Mouse (Mus musculus) lung, embryonic 14.5 days (tissue): ENCODE results near the gene Polr3f. TPM values are rescaled to one million over a fixed set of nuclear protein-coding genes. Genes with fewer than 3 reads are reported as not detected.
A peak's percentile ranks its signal among the peaks of the same experiment; 100 is the strongest.

Experiments used
- ATAC-seq: fragments of 200-750 bp; cut with Nextera tagmentation; 2 replicates; pipeline ENCODE4 v1.8.0; 2017; ENCODE audit warnings: mild to moderate bottlenecking, moderate TSS enrichment, moderate library complexity; ENCODE audit not compliant: insufficient read depth
- DNase-seq: peaks from one replicate; pipeline ENCODE4 v3.0.0-alpha.2; 2015
- H3K27ac ChIP-seq: fragments of 300-500 bp; sonication (generic); 2 replicates; pipeline ENCODE4 v1.5.1; 2014; ENCODE audit warnings: low read depth, mild to moderate bottlenecking, moderate library complexity
- H3K27me3 ChIP-seq: fragments of 300-500 bp; sonication (generic); 2 replicates; pipeline ENCODE4 v1.6.1; 2014; ENCODE audit warnings: low read length, control low read depth; ENCODE audit not compliant: insufficient read depth
- H3K36me3 ChIP-seq: fragments of 300-500 bp; sonication (generic); 2 replicates; pipeline ENCODE4 v1.6.1; 2014; ENCODE audit warnings: control low read depth; ENCODE audit not compliant: insufficient read depth
- H3K4me1 ChIP-seq: fragments of 300-500 bp; sonication (generic); 2 replicates; pipeline ENCODE4 v1.6.1; 2014; ENCODE audit warnings: antibody characterized with exemption, control low read depth; ENCODE audit not compliant: insufficient read depth
- H3K4me2 ChIP-seq: fragments of 300-500 bp; sonication (generic); 2 replicates; pipeline ENCODE4 v1.6.1; 2014; ENCODE audit warnings: mild to moderate bottlenecking
- H3K4me3 ChIP-seq: fragments of 300-500 bp; sonication (generic); 2 replicates; pipeline ENCODE4 v1.5.1; 2014; ENCODE audit warnings: low read depth, low read length
- H3K9ac ChIP-seq: fragments of 300-500 bp; sonication (generic); 2 replicates; pipeline ENCODE4 v1.6.1; 2014
- H3K9me3 ChIP-seq: fragments of 300-500 bp; sonication (generic); 2 replicates; pipeline ENCODE4 v1.6.1; 2016; ENCODE audit warnings: low read depth, low read length, control low read depth
- CTCF ChIP-seq: IDR thresholded peaks from 2 replicates; pipeline ENCODE4 v1.5.1; 2016; ENCODE audit warnings: antibody characterized with exemption, low read depth
- WGBS: fragments of 180-500 bp; shearing (Covaris S2); extraction: QIAGEN DNeasy Blood & Tissue Kit; methylation state at CpG from one replicate; pipeline ENCODE4 v1.1.7; 2014; 5-methylcytosine and 5-hydroxymethylcytosine counted together
- polyA plus RNA-seq: library from polyadenylated mRNA; unstranded; fragments of >200 nt; fragmentation: Nextera tagmentation; extraction: Ambion mirVana; gene quantifications from 2 replicates; pipeline ENCODE4 v1.2.1, GENCODE M21; 2014

Gene Polr3f
- polyA plus RNA-seq, 1 experiment from 2014 or later: 29.7 TPM

DNA sequence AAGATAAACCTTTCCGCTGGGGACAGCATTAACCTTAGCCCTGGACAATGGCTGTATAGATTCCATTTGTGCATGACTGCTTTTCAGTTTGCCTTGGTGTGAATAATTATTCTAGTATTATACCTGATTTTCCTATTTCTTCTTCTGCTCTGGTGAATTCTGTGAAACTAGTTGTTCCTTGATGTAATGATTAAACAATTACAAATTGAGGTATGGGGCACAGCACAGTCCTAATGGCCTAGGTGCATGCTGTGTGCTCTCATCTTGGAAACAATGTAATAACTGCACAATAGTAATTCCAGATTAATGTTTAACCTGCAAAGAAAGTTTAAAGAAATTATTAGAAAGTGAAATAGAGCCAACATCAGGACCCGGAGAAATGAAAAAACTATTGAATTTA lies 17.5 kb downstream of the Polr3f start:
- ATAC-seq (no peak), DNase-seq (no peak)
- WGBS: 85% methylated on average over 2 of the region's 2 CpGs
- Histone ChIP-seq H3K36me3 (peaks cover 62% of the 10 kb centered on the region), H3K9me3 (no peaks in the 10 kb centered on the region), H3K27ac (no peak overlapping the region), H3K4me1 (0 out of 2 replicates have a peak, but pooled peaks cover 3% of the 10 kb centered on the region), H3K4me2 (no peak overlapping the region), H3K9ac (no peak overlapping the region), H3K27me3 (no peaks in the 10 kb centered on the region), H3K4me3 (no peak overlapping the region)
- no peak for TF ChIP-seq CTCF

DNA sequence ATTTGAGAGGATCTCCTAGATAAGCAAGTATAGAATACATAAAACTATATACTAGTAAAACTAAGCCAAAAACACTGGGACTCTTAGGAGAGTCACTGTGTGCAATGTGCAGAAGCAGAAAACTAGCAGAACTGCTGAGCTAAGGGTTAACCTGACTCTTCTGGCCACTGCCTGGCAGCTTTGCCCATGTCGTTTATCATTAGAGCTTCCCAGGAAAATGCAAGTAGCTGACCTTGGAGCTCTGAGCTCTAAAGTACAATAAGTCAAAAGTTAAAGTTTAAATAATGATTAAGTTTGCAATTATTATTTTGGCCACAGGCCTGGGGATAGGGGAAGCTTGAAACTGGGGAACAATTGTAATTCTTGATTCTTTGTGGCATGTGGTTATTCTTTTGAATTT lies 18.0 kb downstream of the Polr3f start:
- Histone ChIP-seq H3K4me1 (0 out of 2 replicates have a peak, but pooled peaks cover 4% of the 10 kb centered on the region), H3K4me3 (no peak overlapping the region), H3K36me3 (peaks cover 58% of the 10 kb centered on the region), H3K9me3 (no peaks in the 10 kb centered on the region), H3K9ac (no peak overlapping the region), H3K27ac (no peak overlapping the region), H3K27me3 (no peaks in the 10 kb centered on the region), H3K4me2 (no peak overlapping the region)
- no peak for TF ChIP-seq CTCF
- ATAC-seq (no peak), DNase-seq (no peak)
- WGBS: 34% methylated on average over 1 of the region's 1 CpGs

DNA sequence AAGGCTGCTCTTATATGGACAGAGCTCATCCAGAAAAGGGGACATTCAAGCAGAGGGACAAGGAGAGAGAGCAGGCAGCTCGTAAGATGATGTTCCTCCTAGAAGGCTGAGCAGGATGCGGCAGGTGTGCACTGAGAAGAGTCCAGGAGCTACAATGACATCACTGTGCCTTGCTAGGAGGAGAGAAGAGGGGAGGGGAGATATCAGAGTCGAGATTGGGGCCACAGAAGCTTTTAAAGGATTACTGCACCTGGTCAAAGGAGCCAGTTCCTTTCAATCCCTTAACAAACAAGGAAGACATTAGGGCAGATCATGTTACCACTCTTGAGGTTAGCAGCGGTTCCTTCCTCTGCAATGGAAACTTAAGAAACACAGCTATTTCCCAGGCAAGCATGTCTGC lies 20.0 kb downstream of the Polr3f start:
- 65% methylated on average over 4 of the region's 4 CpGs for whole genome bisulfite sequencing
- Histone ChIP-seq H3K9me3 (no peaks in the 10 kb centered on the region), H3K36me3 (peaks cover 47% of the 10 kb centered on the region), H3K27me3 (no peaks in the 10 kb centered on the region), H3K4me1 (0 out of 2 replicates have a peak, but pooled peaks cover 4% of the 10 kb centered on the region), H3K27ac (no peak overlapping the region), H3K9ac (no peak overlapping the region), H3K4me2 (no peak overlapping the region), H3K4me3 (no peak overlapping the region)
- no peak for TF ChIP-seq CTCF
- ATAC-seq (no peak), DNase-seq (no peak)

- peaks cover 22% of the 10 kb centered on the region; the same call in 1 of the 2 replicates for H3K36me3 ChIP-seq
- H3K4me2 ChIP-seq: peak within 1 kb of the TSS; percentile 74
- H3K4me3 ChIP-seq: peak within 1 kb of the TSS; percentile 67
- H3K27ac ChIP-seq: peak within 1 kb of the TSS; percentile 88
- no peak for TF ChIP-seq CTCF
- peak within 1 kb of the TSS; percentile 80 for H3K9ac ChIP-seq
- H3K9me3 ChIP-seq: no peaks in the 10 kb centered on the region
- DNase-seq (peak; percentile 88), ATAC-seq (peak; percentile 95)
- under 1% methylated on average over 17 of the region's 17 CpGs for WGBS
- H3K4me1 ChIP-seq: peaks cover 4% of the 10 kb centered on the region; the same call in 1 of the 2 replicates
- H3K27me3 ChIP-seq: no peaks in the 10 kb centered on the region
These were observed 23.0 kb downstream of the Polr3f start, which contains the start of gene Rbbp9 for GRCm38 (mm10) chr2:144550529-144550928. Gene Rbbp9, minus strand, starts transcription at chr2:144550869.

DNA sequence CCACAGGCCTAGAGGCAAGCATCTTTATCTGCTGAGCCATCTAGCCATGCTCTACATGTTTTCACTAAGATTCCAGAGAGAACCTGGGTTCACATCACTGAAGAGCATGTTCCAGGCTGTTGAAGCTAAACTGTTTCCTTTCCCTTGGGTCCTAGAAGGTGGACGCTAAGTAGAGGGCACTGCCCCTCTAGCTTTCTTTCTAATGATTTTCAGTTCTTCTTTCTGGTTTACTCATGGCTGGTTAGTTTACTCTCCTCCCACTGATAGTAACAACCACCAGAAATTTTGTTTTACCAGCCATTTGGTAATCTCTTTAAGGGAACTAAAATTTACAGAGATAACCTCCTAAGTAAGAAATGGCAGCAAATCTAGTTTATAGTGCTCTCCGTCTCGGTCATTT lies 26.4 kb downstream of the Polr3f start:
- Histone ChIP-seq H3K4me1 (peaks cover 4% of the 10 kb centered on the region; the same call in 1 of the 2 replicates), H3K27ac (no peak overlapping the region), H3K36me3 (0 out of 2 replicates have a peak, but pooled peaks cover under 1% of the 10 kb centered on the region), H3K4me2 (no peak overlapping the region), H3K4me3 (no peak overlapping the region), H3K27me3 (no peaks in the 10 kb centered on the region), H3K9ac (no peak overlapping the region), H3K9me3 (no peaks in the 10 kb centered on the region)
- DNase-seq: no peak
- no peak for ATAC-seq
- TF ChIP-seq CTCF: no peak
- WGBS: 92% methylated on average over 3 of the region's 3 CpGs

DNA sequence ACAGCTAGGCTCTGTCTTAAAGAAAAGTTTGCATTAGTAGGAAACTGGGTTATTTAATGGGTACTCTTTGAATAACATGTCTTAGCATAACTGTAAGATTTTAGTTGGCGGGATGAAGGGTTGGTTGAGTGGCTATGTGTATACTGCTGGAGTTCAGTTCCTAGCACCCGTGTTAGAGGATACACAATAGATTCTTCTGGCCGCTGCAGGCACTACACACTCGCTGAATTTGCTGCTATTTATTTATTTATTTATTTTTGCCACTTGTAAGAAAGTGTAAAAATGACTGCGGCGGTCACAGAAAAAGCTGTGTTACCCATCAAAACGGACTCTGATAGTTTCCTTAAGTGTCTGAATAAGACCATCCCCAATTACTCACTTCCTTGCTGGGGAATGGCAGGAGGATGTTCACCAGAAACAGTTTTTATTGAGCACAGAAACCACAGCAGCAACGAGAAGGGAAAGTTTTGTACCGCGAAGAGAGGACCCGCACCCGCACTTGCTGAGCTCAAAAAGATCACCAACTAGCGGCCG lies 27.8 kb downstream of the Polr3f start:
- H3K36me3 ChIP-seq: peaks cover 11% of the 10 kb centered on the region; the same call in 1 of the 2 replicates
- DNase-seq (peak; percentile 59), ATAC-seq (peak; percentile 19; the same call in 1 of the 2 replicates)
- no peaks in the 10 kb centered on the region; the same call in 1 of the 2 replicates for H3K4me1 ChIP-seq
- H3K9me3 ChIP-seq: no peaks in the 10 kb centered on the region
- no peaks in the 10 kb centered on the region for H3K27me3 ChIP-seq
- H3K9ac ChIP-seq: peak overlapping the region; percentile 62
- no peak for TF ChIP-seq CTCF
- H3K4me2 ChIP-seq: peak overlapping the region; percentile 66
- 1% methylated on average over 14 of the region's 14 CpGs for WGBS
- peak overlapping the region; percentile 55 for H3K4me3 ChIP-seq
- H3K27ac ChIP-seq: peak overlapping the region; percentile 92

- Histone ChIP-seq H3K4me1 (no peaks in the 10 kb centered on the region; the same call in 1 of the 2 replicates), H3K4me3 (peak within 1 kb of the TSS; percentile 55), H3K36me3 (peaks cover 11% of the 10 kb centered on the region; the same call in 1 of the 2 replicates), H3K27ac (peak within 1 kb of the TSS; percentile 92), H3K9me3 (no peaks in the 10 kb centered on the region), H3K27me3 (no peaks in the 10 kb centered on the region), H3K4me2 (peak within 1 kb of the TSS; percentile 66), H3K9ac (peak within 1 kb of the TSS; percentile 62)
- under 1% methylated on average over 44 of the region's 44 CpGs for WGBS
- TF ChIP-seq CTCF: no peak
- peak; percentile 98 for DNase-seq
- ATAC-seq: peak; percentile 98
These were observed 28.5 kb downstream of the Polr3f start, which contains the start of gene Sec23b for GRCm38 (mm10) chr2:144555820-144556552. Gene Sec23b, plus strand, starts transcription at chr2:144556229.
